Mouse (Mus musculus) heart, embryonic 14.5 days (tissue): ENCODE data around the gene Mgat5. TPM values are rescaled to one million over a fixed set of nuclear protein-coding genes. Genes with fewer than 3 reads are reported as not detected.

Experiments used
- ATAC-seq: fragments of 200-750 bp; cut with Nextera tagmentation; 2 replicates; pipeline ENCODE4 v1.8.0; 2017; ENCODE audit warnings: low read depth, moderate TSS enrichment; ENCODE audit not compliant: insufficient number of reproducible peaks, insufficient read depth, low FRiP score
- H3K27ac ChIP-seq, 2 experiments: fragments of 200-500 bp in 1 of 2; fragments of 300-500 bp in 1 of 2; sonication (generic) in 1 of 2; replicated peaks in 1 of 2; 2 replicates each; pipeline ENCODE4 v1.5.1; 2012 to 2014; ENCODE audit warnings: low read depth in 2 of 2, low read length in 2 of 2, control low read depth in 1 of 2, mild to moderate bottlenecking in 1 of 2, mixed read lengths in 1 of 2; ENCODE audit not compliant: control insufficient read depth in 1 of 2, insufficient read depth in 1 of 2
- H3K27me3 ChIP-seq: fragments of 300-500 bp; sonication (generic); 2 replicates; pipeline ENCODE4 v1.6.1; 2014; ENCODE audit warnings: mild to moderate bottlenecking, low read length, control low read depth; ENCODE audit not compliant: control insufficient read depth, insufficient read depth
- H3K36me3 ChIP-seq: fragments of 300-500 bp; sonication (generic); 2 replicates; pipeline ENCODE4 v1.6.1; 2014; ENCODE audit warnings: mild to moderate bottlenecking, control low read depth, low read length, mixed read lengths; ENCODE audit not compliant: control insufficient read depth, insufficient read depth
- H3K4me1 ChIP-seq, 2 experiments: fragments of 200-500 bp in 1 of 2; fragments of 300-500 bp in 1 of 2; sonication (generic) in 1 of 2; 2 replicates each; pipeline ENCODE4 v1.6.1; 2012 to 2014; ENCODE audit warnings: low read length in 2 of 2, control low read depth in 1 of 2, mixed read lengths in 1 of 2; ENCODE audit not compliant: control insufficient read depth in 2 of 2, insufficient read depth in 2 of 2
- H3K4me2 ChIP-seq: fragments of 300-500 bp; sonication (generic); 2 replicates; pipeline ENCODE4 v1.6.1; 2014; ENCODE audit warnings: mild to moderate bottlenecking, low read length
- H3K4me3 ChIP-seq, 2 experiments: fragments of 200-500 bp in 1 of 2; fragments of 300-500 bp in 1 of 2; sonication (generic) in 1 of 2; 2 replicates each; pipeline ENCODE4 v1.5.1; 2012 to 2014; ENCODE audit warnings: low read length in 2 of 2, mild to moderate bottlenecking in 2 of 2, control low read depth in 1 of 2, low read depth in 1 of 2, moderate library complexity in 1 of 2; ENCODE audit not compliant: control insufficient read depth in 1 of 2, insufficient read depth in 1 of 2
- H3K9ac ChIP-seq: fragments of 300-500 bp; sonication (generic); 2 replicates; pipeline ENCODE4 v1.6.1; 2014; ENCODE audit warnings: mild to moderate bottlenecking, low read length
- H3K9me3 ChIP-seq: fragments of 300-500 bp; sonication (generic); 2 replicates; pipeline ENCODE4 v1.6.1; 2016; ENCODE audit warnings: low read length, control low read depth; ENCODE audit not compliant: control insufficient read depth
- WGBS: fragments of 180-500 bp; shearing (Covaris S2); extraction: QIAGEN DNeasy Blood & Tissue Kit; methylation state at CpG from one replicate; pipeline ENCODE4 v1.1.7; 2014; 5-methylcytosine and 5-hydroxymethylcytosine counted together
- polyA plus RNA-seq: library from polyadenylated mRNA; unstranded; fragments of >200 nt; fragmentation: Nextera tagmentation; extraction: Ambion mirVana; gene quantifications from 2 replicates; pipeline ENCODE4 v1.2.1, GENCODE M21; 2014

The Mgat5 gene
- polyA plus RNA-seq, 1 experiment from 2014 or later = 6.0 TPM

- Histone ChIP-seq H3K9ac (no peak overlapping the region), H3K27ac (no peak overlapping the region), H3K9me3 (no peaks in the 10 kb centered on the region), H3K27me3 (no peaks in the 10 kb centered on the region), H3K4me3 (no peak overlapping the region), H3K4me1 (peaks cover 3% of the 10 kb centered on the region in 2 experiments; a peak in 2 of 4 replicates), H3K4me2 (no peak overlapping the region), H3K36me3 (no peaks in the 10 kb centered on the region)
- no peak for ATAC-seq
- WGBS = 48% methylated on average over 8 of the region's 8 CpGs
Measured at GRCm38 (mm10) chr1:127313652-127314350, 109.0 kb downstream of the Mgat5 start.

- H3K9ac ChIP-seq = no peak overlapping the region
- 94% methylated on average over 13 of the region's 13 CpGs for WGBS
- no peaks in the 10 kb centered on the region for H3K36me3 ChIP-seq
- H3K4me3 ChIP-seq = no peak overlapping the region
- no peak overlapping the region for H3K27ac ChIP-seq
- no peak for ATAC-seq
- no peaks in the 10 kb centered on the region for H3K27me3 ChIP-seq
- H3K9me3 ChIP-seq = no peaks in the 10 kb centered on the region
- no peak overlapping the region for H3K4me2 ChIP-seq
- peaks cover 15 to 23% of the 10 kb centered on the region in 2 experiments for H3K4me1 ChIP-seq
Measured at GRCm38 (mm10) chr1:127315763-127316627, 111.2 kb downstream of the Mgat5 start.

GRCm38 (mm10) chr1:127316651-127317050, 111.8 kb downstream of the Mgat5 start:
- Histone ChIP-seq H3K27me3 (no peaks in the 10 kb centered on the region), H3K4me1 (peaks cover 21 to 30% of the 10 kb centered on the region in 2 experiments), H3K36me3 (no peaks in the 10 kb centered on the region), H3K4me2 (no peak overlapping the region), H3K9ac (no peak overlapping the region), H3K27ac (no peak overlapping the region), H3K9me3 (no peaks in the 10 kb centered on the region), H3K4me3 (no peak overlapping the region)
- ATAC-seq = no peak
- WGBS = 75% methylated on average over 6 of the region's 6 CpGs

DNA sequence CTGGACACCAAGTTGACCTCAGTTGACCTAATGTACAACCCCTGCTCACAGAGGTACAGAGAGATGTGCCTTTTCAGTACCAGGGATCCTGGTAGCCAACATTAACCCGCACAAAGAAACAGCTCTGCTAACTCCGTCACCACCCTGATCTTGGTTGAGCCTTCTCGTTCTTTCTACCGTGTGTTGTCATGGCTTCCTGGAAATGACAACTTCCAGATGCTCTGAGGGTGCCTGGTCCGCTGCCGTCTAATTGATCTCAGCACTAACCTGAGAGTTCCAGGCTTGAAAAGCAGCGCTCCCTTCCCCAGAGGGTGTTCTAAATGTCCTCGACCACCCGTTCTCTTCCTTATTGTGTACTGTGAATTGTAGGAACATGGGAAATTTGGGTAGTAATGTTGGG, 112.7 kb downstream of the Mgat5 start:
- H3K9me3 ChIP-seq = no peaks in the 10 kb centered on the region
- H3K4me2 ChIP-seq = no peak overlapping the region
- H3K9ac ChIP-seq = no peak overlapping the region
- ATAC-seq = no peak
- H3K27me3 ChIP-seq = no peaks in the 10 kb centered on the region
- WGBS = 46% methylated on average over 9 of the region's 9 CpGs
- H3K4me3 ChIP-seq = no peak overlapping the region
- H3K36me3 ChIP-seq = no peaks in the 10 kb centered on the region
- H3K4me1 ChIP-seq = peaks cover 23 to 35% of the 10 kb centered on the region in 2 experiments
- H3K27ac ChIP-seq = no peak overlapping the region

- Histone ChIP-seq H3K9ac (no peak overlapping the region), H3K36me3 (no peaks in the 10 kb centered on the region), H3K27ac (no peak overlapping the region), H3K9me3 (no peaks in the 10 kb centered on the region), H3K4me1 (peaks cover 23 to 33% of the 10 kb centered on the region in 2 experiments), H3K4me3 (no peak overlapping the region), H3K4me2 (no peak overlapping the region), H3K27me3 (no peaks in the 10 kb centered on the region)
- WGBS = 79% methylated on average over 7 of the region's 7 CpGs
- ATAC-seq = no peak
Measured at GRCm38 (mm10) chr1:127318486-127318885, 113.7 kb downstream of the Mgat5 start.

- Histone ChIP-seq H3K9me3 (no peaks in the 10 kb centered on the region), H3K27ac (no peak overlapping the region), H3K27me3 (no peaks in the 10 kb centered on the region), H3K9ac (no peak overlapping the region), H3K4me3 (no peak overlapping the region), H3K4me2 (no peak overlapping the region), H3K4me1 (peaks cover 20 to 32% of the 10 kb centered on the region in 2 experiments), H3K36me3 (no peaks in the 10 kb centered on the region)
- no peak for ATAC-seq
- 55% methylated on average over 6 of the region's 6 CpGs for WGBS
Measured at GRCm38 (mm10) chr1:127319768-127320167, 115.0 kb downstream of the Mgat5 start.

DNA sequence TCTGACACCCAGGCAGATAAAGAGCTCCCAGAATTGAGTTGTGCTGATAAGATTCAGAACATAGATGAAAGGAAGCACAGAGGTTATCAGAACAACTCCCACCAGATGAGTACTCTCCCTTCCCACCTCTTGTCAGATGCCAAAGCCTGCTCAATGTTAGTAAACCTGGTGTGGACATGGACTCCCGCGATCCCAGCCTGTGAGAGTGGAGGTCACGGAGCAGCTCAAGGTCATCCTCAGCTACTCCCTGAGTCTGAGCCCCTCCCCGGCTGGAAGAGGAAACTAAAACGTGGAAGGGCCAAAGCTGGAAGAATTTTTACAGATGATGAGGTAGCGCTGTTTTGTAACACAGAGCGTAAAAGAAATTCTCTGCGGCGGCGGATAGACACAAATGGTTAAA, 116.1 kb downstream of the Mgat5 start:
- 62% methylated on average over 10 of the region's 10 CpGs for WGBS
- no peaks in the 10 kb centered on the region for H3K36me3 ChIP-seq
- H3K4me3 ChIP-seq = no peak overlapping the region
- H3K4me2 ChIP-seq = no peak overlapping the region
- ATAC-seq = no peak
- no peaks in the 10 kb centered on the region for H3K27me3 ChIP-seq
- H3K27ac ChIP-seq = peak overlapping the region; percentile 2 to 28; a peak in 3 of 4 replicates
- no peak overlapping the region for H3K9ac ChIP-seq
- H3K4me1 ChIP-seq = peaks cover 20 to 32% of the 10 kb centered on the region in 2 experiments
- no peaks in the 10 kb centered on the region for H3K9me3 ChIP-seq
